25 mouse cellular contexts compared by ENCODE assay signal in the genomic region with DNA sequence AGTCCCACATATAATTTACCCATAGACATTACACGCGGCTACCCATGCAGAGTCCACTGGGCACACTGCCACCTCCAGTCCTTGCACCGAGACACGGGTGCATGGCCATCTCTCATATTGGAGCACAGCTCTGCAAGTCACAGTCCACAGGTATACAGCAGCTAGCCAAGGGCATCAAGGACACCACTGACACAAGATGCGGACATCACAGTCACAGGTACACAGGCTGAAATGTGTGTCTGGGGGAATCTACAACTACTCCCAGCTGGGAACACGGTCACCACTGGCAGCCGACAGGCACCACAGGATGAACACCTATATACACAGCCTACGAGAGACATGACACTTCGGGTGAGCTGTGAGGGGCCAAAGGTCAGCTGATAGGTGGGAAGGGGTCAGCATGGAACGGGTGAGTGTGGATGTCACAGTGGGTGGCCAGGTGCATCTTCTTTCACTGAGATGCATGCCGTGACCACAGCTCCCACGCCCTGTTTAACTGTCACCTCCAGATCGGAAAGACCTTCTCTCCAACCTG. TPM values are rescaled to one million over a fixed set of nuclear protein-coding genes. Genes with fewer than 3 reads are reported as not detected.
DNase-seq lines count a peak whose midpoint lies in the region; ATAC-seq lines count a peak whose summit lies in the region.
"Had no signal": no experiment of that assay in that cellular context is flagged by ENCODE, and none has a peak within 500 bp of the region (broad histone marks: within the 10 kb centered on the region; RNA-seq: fewer than 3 reads in every experiment).

No protein-coding gene starts in this region.

- H3K9me3 ChIP-seq in intestine, embryonic 14.5 days (ENCODE audit: control insufficient read depth, low read length), result no peaks in the 10 kb centered on the region
- H3K9me3 ChIP-seq in intestine, embryonic 15.5 days, result no peaks in the 10 kb centered on the region
- H3K9me3 ChIP-seq in midbrain, embryonic 10.5 days (replicated peaks), result no peaks in the 10 kb centered on the region
- no peaks in the 10 kb centered on the region for H3K9me3 ChIP-seq in midbrain, embryonic 15.5 days
- H3K9me3 ChIP-seq: embryonic facial prominence, embryonic 12.5 days; embryonic facial prominence, embryonic 15.5 days; heart, embryonic 12.5 days; heart, embryonic 15.5 days had no signal

- H3K27ac ChIP-seq in intestine, embryonic 14.5 days (ENCODE audit: low read depth), result no peak overlapping the region
- H3K27ac ChIP-seq in intestine, embryonic 15.5 days, result no peak overlapping the region
- H3K27ac ChIP-seq in midbrain, embryonic 10.5 days (replicated peaks), result no peak overlapping the region
- H3K27ac ChIP-seq in midbrain, embryonic 15.5 days, result no peak overlapping the region
- H3K27ac ChIP-seq: embryonic facial prominence, embryonic 12.5 days; embryonic facial prominence, embryonic 15.5 days; gastrocnemius, adult 2 months; heart, embryonic 15.5 days; hindbrain, embryonic 14.5 days; hindbrain, postnatal 0 days had no signal

- peaks cover 42% of the 10 kb centered on the region for H3K36me3 ChIP-seq in intestine, embryonic 14.5 days (ENCODE audit: control insufficient read depth, insufficient read depth, low read length)
- peaks cover 8% of the 10 kb centered on the region; the same call in 1 of the 2 replicates for H3K36me3 ChIP-seq in intestine, embryonic 15.5 days
- H3K36me3 ChIP-seq in midbrain, embryonic 10.5 days, result peaks cover 53% of the 10 kb centered on the region
- H3K36me3 ChIP-seq in midbrain, embryonic 15.5 days (replicated peaks), result peaks cover 54% of the 10 kb centered on the region

- no peak overlapping the region for H3K4me3 ChIP-seq in intestine, embryonic 14.5 days (ENCODE audit: low read depth, low read length)
- H3K4me3 ChIP-seq in intestine, embryonic 15.5 days (replicated peaks), result no peak overlapping the region
- no peak overlapping the region for H3K4me3 ChIP-seq in midbrain, embryonic 10.5 days
- H3K4me3 ChIP-seq in midbrain, embryonic 15.5 days, result no peak overlapping the region
- H3K4me3 ChIP-seq: embryonic facial prominence, embryonic 12.5 days; embryonic facial prominence, embryonic 15.5 days; gastrocnemius, adult 2 months; heart, embryonic 12.5 days; heart, embryonic 15.5 days had no signal

- no peak overlapping the region for H3K4me2 ChIP-seq in intestine, embryonic 14.5 days (ENCODE audit: low read length)
- H3K4me2 ChIP-seq in intestine, embryonic 15.5 days (replicated peaks), result no peak overlapping the region
- H3K4me2 ChIP-seq in midbrain, embryonic 15.5 days, result no peak overlapping the region
- H3K4me2 ChIP-seq: embryonic facial prominence, embryonic 12.5 days; embryonic facial prominence, embryonic 15.5 days; heart, embryonic 12.5 days; heart, embryonic 15.5 days; hindbrain, embryonic 14.5 days had no signal

- H3K4me1 ChIP-seq in intestine, embryonic 14.5 days (replicated peaks; ENCODE audit: control insufficient read depth, insufficient read depth, low read length), result no peaks in the 10 kb centered on the region
- H3K4me1 ChIP-seq in intestine, embryonic 15.5 days (replicated peaks), result no peaks in the 10 kb centered on the region
- peaks cover 5% of the 10 kb centered on the region for H3K4me1 ChIP-seq in midbrain, embryonic 10.5 days
- no peaks in the 10 kb centered on the region for H3K4me1 ChIP-seq in midbrain, embryonic 15.5 days
- H3K4me1 ChIP-seq: embryonic facial prominence, embryonic 12.5 days; embryonic facial prominence, embryonic 15.5 days; heart, embryonic 15.5 days had no signal

- 92% methylated on average over 13 of the region's 13 CpGs for WGBS in intestine, embryonic 14.5 days
- 90% methylated on average over 13 of the region's 13 CpGs for WGBS in intestine, embryonic 15.5 days
- 95% methylated on average over 13 of the region's 13 CpGs for WGBS in midbrain, embryonic 10.5 days
- 92% methylated on average over 13 of the region's 13 CpGs for WGBS in midbrain, embryonic 15.5 days

- H3K27me3 ChIP-seq in intestine, embryonic 14.5 days (replicated peaks; ENCODE audit: control insufficient read depth, insufficient read depth, low read length), result no peaks in the 10 kb centered on the region
- no peaks in the 10 kb centered on the region for H3K27me3 ChIP-seq in intestine, embryonic 15.5 days (replicated peaks)
- H3K27me3 ChIP-seq in midbrain, embryonic 10.5 days (ENCODE audit: low read depth, poor library complexity, severe bottlenecking), result no peaks in the 10 kb centered on the region
- no peaks in the 10 kb centered on the region for H3K27me3 ChIP-seq in midbrain, embryonic 15.5 days (replicated peaks)
- H3K27me3 ChIP-seq: embryonic facial prominence, embryonic 12.5 days; embryonic facial prominence, embryonic 15.5 days; heart, embryonic 15.5 days had no signal

- H3K9ac ChIP-seq in intestine, embryonic 14.5 days (ENCODE audit: low read length), result no peak overlapping the region
- no peak overlapping the region for H3K9ac ChIP-seq in intestine, embryonic 15.5 days
- no peak overlapping the region for H3K9ac ChIP-seq in midbrain, embryonic 15.5 days
- H3K9ac ChIP-seq: embryonic facial prominence, embryonic 12.5 days; embryonic facial prominence, embryonic 15.5 days; forebrain, postnatal 0 days; heart, embryonic 12.5 days; heart, embryonic 15.5 days; hindbrain, embryonic 14.5 days had no signal

- peak; percentile 41 for DNase-seq in intestine, embryonic 14.5 days (ENCODE audit: low spot score)
- peak; percentile 5 for DNase-seq in midbrain, embryonic 10.5 days (ENCODE audit: low spot score)
- peak; percentile 40 for DNase-seq in testis, postnatal 10 days (ENCODE audit: low spot score)
- no peak for DNase-seq in testis, postnatal 14 days (ENCODE audit: low spot score)
- DNase-seq: adrenal gland, adult 2 months; adrenal gland, postnatal 14 days; cerebellum, adult 11 months; cerebellum, adult 2 months; cerebellum, adult 9-11 months; cerebellum, postnatal 25 days; forebrain, postnatal 0 days; gastrocnemius, adult 2 months; gastrocnemius, postnatal 14 days; heart, postnatal 10 days; heart, postnatal 4 days had no signal

- ATAC-seq in intestine, embryonic 14.5 days (replicated peaks; ENCODE audit: low FRiP score, low TSS enrichment, low read depth), result no peak
- ATAC-seq in intestine, embryonic 15.5 days, result no peak
- ATAC-seq in midbrain, embryonic 15.5 days (replicated peaks), result no peak
- ATAC-seq: CD4-positive, CD25-positive, alpha-beta regulatory T cell, adult 4 months; forebrain, embryonic 14.5 days; forebrain, postnatal 0 days; hindbrain, postnatal 0 days had no signal

RNA-seq across cellular contexts. Expression of a gene that starts 30.3 kb away (rescaled TPM):
- polyA plus RNA-seq in intestine, embryonic 14.5 days (2014; fragmentation: Nextera tagmentation; extraction: Ambion mirVana), result 53.6 and 61.8 TPM in 2 replicates
- 42.6 and 43.7 TPM in 2 replicates for polyA plus RNA-seq in intestine, embryonic 15.5 days (2015; fragmentation: Nextera tagmentation; extraction: Ambion mirVana)
- 72.6 and 94.9 TPM in 2 replicates for polyA plus RNA-seq in midbrain, embryonic 10.5 days (2016; fragmentation: Nextera tagmentation; extraction: Ambion mirVana)
- 400 and 410 TPM in 2 replicates for polyA plus RNA-seq in midbrain, embryonic 15.5 days (2015; fragmentation: Nextera tagmentation; extraction: Ambion mirVana)

RNA-seq across cellular contexts. Expression of a gene that starts 46.3 kb away (rescaled TPM):
- 1.2 and 1.4 TPM in 2 replicates for polyA plus RNA-seq in intestine, embryonic 14.5 days (2014; fragmentation: Nextera tagmentation; extraction: Ambion mirVana)
- polyA plus RNA-seq in intestine, embryonic 15.5 days (2015; fragmentation: Nextera tagmentation; extraction: Ambion mirVana), result 2.2 and 2.6 TPM in 2 replicates
- polyA plus RNA-seq in midbrain, embryonic 10.5 days (2016; fragmentation: Nextera tagmentation; extraction: Ambion mirVana), result not detected in 2 replicates
- polyA plus RNA-seq in midbrain, embryonic 15.5 days (2015; fragmentation: Nextera tagmentation; extraction: Ambion mirVana), result 1.3 and 1.5 TPM in 2 replicates
- polyA plus RNA-seq: CD4-positive, CD25-positive, alpha-beta regulatory T cell, adult 4 months had no signal
